Mouse (Mus musculus) kidney, adult 2 months (tissue): ENCODE data around the gene Tgoln1. TPM values are rescaled to one million over a fixed set of nuclear protein-coding genes. Genes with fewer than 3 reads are reported as not detected.

Experiments used
- DNase-seq: peaks from one replicate; pipeline ENCODE4 v3.0.0; 2021
- H3K27ac ChIP-seq: fragments of 200-500 bp; 2 replicates; pipeline ENCODE4 v1.5.1; 2012; ENCODE audit warnings: low read depth, low read length, control low read depth, inconsistent platforms; ENCODE audit not compliant: insufficient read depth
- H3K27me3 ChIP-seq: fragments of 200-500 bp; replicated peaks from 2 replicates; pipeline ENCODE4 v1.6.1; 2012; ENCODE audit warnings: mild to moderate bottlenecking, moderate library complexity, low read length, inconsistent platforms; ENCODE audit not compliant: control insufficient read depth, insufficient read depth
- H3K36me3 ChIP-seq: fragments of 200-500 bp; 2 replicates; pipeline ENCODE4 v1.6.1; 2012; ENCODE audit warnings: mild to moderate bottlenecking, moderate library complexity, low read length, inconsistent platforms; ENCODE audit not compliant: control insufficient read depth, insufficient read depth
- H3K4me1 ChIP-seq: fragments of 200-500 bp; 2 replicates; pipeline ENCODE4 v1.6.1; 2011; ENCODE audit warnings: low read length; ENCODE audit not compliant: control insufficient read depth, insufficient read depth
- H3K4me3 ChIP-seq: fragments of 200-500 bp; 2 replicates; pipeline ENCODE4 v1.5.1; 2011; ENCODE audit warnings: mild to moderate bottlenecking, low read depth, low read length, control low read depth; ENCODE audit not compliant: insufficient read depth
- CTCF ChIP-seq: fragments of 200-500 bp; conservative IDR thresholded peaks from 2 replicates; pipeline ENCODE4 v1.5.1; 2011; ENCODE audit warnings: low read depth, mild to moderate bottlenecking, control low read depth, low read length, moderate library complexity, mixed read lengths; ENCODE audit not compliant: insufficient read depth, insufficient read length
- POLR2A ChIP-seq: fragments of 200-500 bp; IDR thresholded peaks from one replicate; pipeline ENCODE4 v1.6.1; 2011; ENCODE audit warnings: low read depth, low read length, control low read depth
- WGBS: fragments of 180-500 bp; shearing (Covaris S2); methylation state at CpG from one replicate; pipeline ENCODE4 v1.1.7; 2018; 5-methylcytosine and 5-hydroxymethylcytosine counted together
- polyA plus RNA-seq: library from polyadenylated mRNA; depleted of rRNA; stranded (reverse); fragments of >200 nt; gene quantifications from 2 replicates; pipeline ENCODE4 v1.2.3, GENCODE M21; 2012; rRNA removed

Gene Tgoln1
- polyA plus RNA-seq, 1 experiment: 118 TPM

DNA sequence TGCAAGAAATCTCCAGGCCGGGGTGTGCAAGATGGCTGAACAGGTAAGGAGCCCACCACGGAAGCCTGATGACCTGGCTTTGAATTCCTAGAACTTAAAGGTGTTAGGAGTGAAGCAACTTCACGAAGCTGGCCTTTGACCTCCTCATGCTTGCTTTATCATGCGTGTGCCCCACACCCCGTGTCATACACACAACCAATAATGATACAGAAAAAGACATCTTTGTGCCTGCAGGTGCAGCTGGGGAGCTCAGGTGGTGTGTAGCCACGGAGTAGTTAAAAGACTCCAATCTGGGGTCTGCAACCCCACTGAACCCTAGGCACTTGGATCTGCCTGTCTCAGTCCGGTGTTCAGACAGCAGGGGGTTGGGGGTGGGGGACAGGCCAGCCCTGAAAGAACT is 51.3 kb downstream of the Tgoln1 start:
- H3K4me3 ChIP-seq: no peak overlapping the region
- H3K36me3 ChIP-seq: no peaks in the 10 kb centered on the region
- no peak for DNase-seq
- H3K27ac ChIP-seq: no peak overlapping the region
- 61% methylated on average over 7 of the region's 7 CpGs for WGBS
- H3K27me3 ChIP-seq: no peaks in the 10 kb centered on the region
- TF ChIP-seq CTCF (no peak), POLR2A (no peak)
- peaks cover 9% of the 10 kb centered on the region; the same call in 1 of the 2 replicates for H3K4me1 ChIP-seq

DNA sequence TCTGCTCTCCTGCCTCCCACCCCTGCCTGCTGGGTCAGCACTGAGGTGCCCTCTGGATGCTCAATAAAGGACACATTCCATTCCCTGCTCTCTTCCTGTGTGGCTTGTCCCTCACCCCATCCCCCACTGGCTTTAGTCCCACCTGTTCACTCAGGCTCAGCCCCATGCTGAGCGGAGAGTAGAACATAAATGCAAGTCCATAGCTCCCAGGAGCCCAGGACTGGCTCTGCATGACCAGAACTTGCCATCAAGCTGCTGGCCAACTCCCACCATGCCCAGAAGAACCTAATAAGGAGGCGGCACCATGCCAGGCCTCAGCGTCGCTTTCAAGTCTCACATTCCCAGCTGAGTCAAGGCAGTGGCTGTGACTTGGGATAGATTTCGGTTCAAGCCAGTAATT is 53.9 kb downstream of the Tgoln1 start:
- no peaks in the 10 kb centered on the region for H3K36me3 ChIP-seq
- H3K4me3 ChIP-seq: no peak overlapping the region
- no peak for TF ChIP-seq POLR2A
- no peak for TF ChIP-seq CTCF
- H3K27ac ChIP-seq: peak overlapping the region; percentile 47; the same call in 1 of the 2 replicates
- H3K4me1 ChIP-seq: peaks cover 9% of the 10 kb centered on the region; the same call in 1 of the 2 replicates
- no peaks in the 10 kb centered on the region for H3K27me3 ChIP-seq
- peak; percentile 57 for DNase-seq
- WGBS: 48% methylated on average over 5 of the region's 5 CpGs

DNA sequence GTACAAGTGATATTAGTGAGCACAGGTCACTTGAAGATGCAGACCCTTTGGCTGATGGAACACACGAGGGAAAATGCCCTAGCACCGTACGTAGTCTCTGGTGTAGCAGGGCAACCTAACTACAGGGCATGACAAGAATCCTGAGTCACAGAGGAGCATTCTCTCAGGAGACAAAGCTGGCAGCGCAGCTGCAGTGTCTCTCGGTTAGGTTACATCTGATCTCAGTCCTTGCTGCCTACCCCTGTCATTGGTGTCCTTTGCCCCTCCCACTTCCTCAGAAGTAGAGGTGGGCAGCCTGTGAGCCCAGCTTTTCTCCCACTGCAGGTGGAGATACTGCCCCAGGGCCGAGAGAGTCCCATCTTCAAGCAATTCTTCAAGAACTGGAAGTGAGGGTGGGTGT is 54.3 kb downstream of the Tgoln1 start:
- Histone ChIP-seq H3K4me3 (no peak overlapping the region), H3K27ac (peak overlapping the region; percentile 47), H3K36me3 (no peaks in the 10 kb centered on the region), H3K4me1 (peaks cover 9% of the 10 kb centered on the region; the same call in 1 of the 2 replicates), H3K27me3 (no peaks in the 10 kb centered on the region)
- DNase-seq: no peak
- no peak for TF ChIP-seq CTCF
- no peak for TF ChIP-seq POLR2A
- 57% methylated on average over 6 of the region's 6 CpGs for WGBS

DNA sequence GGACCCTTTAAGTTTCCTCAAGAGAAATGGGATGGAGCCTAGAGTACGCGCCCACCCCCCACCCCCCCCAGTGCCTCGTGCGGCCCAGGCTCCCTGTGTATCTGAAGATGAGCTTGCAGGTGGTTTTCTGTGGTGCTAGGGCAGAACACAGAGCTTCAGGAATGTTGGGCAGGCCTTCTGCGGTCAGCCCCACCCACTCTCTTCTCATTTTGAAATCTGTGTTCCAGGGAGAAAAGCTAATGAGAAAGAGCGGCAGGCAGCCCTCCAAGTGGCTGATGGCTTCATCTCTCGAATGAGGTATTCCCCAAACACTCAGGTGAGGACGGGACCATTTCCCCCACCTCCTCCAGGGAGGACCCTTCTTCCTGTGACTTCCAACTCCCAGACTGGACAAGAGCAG is 56.0 kb downstream of the Tgoln1 start:
- peaks cover 9% of the 10 kb centered on the region; the same call in 1 of the 2 replicates for H3K4me1 ChIP-seq
- H3K27me3 ChIP-seq: no peaks in the 10 kb centered on the region
- no peak overlapping the region for H3K27ac ChIP-seq
- TF ChIP-seq CTCF (no peak), POLR2A (no peak)
- 79% methylated on average over 8 of the region's 8 CpGs for WGBS
- no peak for DNase-seq
- H3K36me3 ChIP-seq: no peaks in the 10 kb centered on the region
- H3K4me3 ChIP-seq: no peak overlapping the region

Other genes starting within 250 kb of the Tgoln1 start
- 48.7 and 60.1 TPM in 2 replicates for gene Vamp5, start 236.5 kb downstream of the Tgoln1 start, polyA plus RNA-seq
- gene Vamp8, start 226.3 kb downstream of the Tgoln1 start, polyA plus RNA-seq: 368 and 453 TPM in 2 replicates
- gene Ggcx, start 202.7 kb downstream of the Tgoln1 start, polyA plus RNA-seq: 17.9 and 21.9 TPM in 2 replicates
- 150 and 168 TPM in 2 replicates for gene Mat2a, start 177.4 kb downstream of the Tgoln1 start, polyA plus RNA-seq
- 0.09 and 0.12 TPM in 2 replicates for gene Sh2d6, start 95.3 kb downstream of the Tgoln1 start, polyA plus RNA-seq
- 64.3 and 70.9 TPM in 2 replicates for gene Capg, start 72.6 kb downstream of the Tgoln1 start, polyA plus RNA-seq
- gene Elmod3, start 18.6 kb downstream of the Tgoln1 start, polyA plus RNA-seq: 43.0 and 43.4 TPM in 2 replicates
- gene Retsat, start 18.5 kb downstream of the Tgoln1 start, polyA plus RNA-seq: 237 and 272 TPM in 2 replicates
- gene Tcf7l1, start 172.3 kb upstream of the Tgoln1 start, polyA plus RNA-seq: 13.2 and 16.3 TPM in 2 replicates